Mouse (Mus musculus) MEL (cell line): ENCODE data around the gene Rps5.

Experiments used
- CHD1 ChIP-seq: IDR thresholded peaks from 2 replicates; pipeline ENCODE4 v1.6.1; 2012; ENCODE audit warnings: low read depth, mild to moderate bottlenecking, inconsistent platforms, low read length, improper control_type of control experiment
- CTCF ChIP-seq, 3 experiments: IDR thresholded peaks in 2 of 3; conservative IDR thresholded peaks in 1 of 3; 2 replicates each; pipeline ENCODE4 v1.5.1; 2011 to 2012; ENCODE audit warnings: low read length in 3 of 3, low read depth in 2 of 3, mild to moderate bottlenecking in 2 of 3, improper control_type of control experiment in 1 of 3, inconsistent platforms in 1 of 3, mixed read lengths in 1 of 3, moderate library complexity in 1 of 3; ENCODE audit not compliant: control insufficient read depth in 1 of 3, insufficient read depth in 1 of 3, poor library complexity in 1 of 3, severe bottlenecking in 1 of 3
- E2F4 ChIP-seq: IDR thresholded peaks from 2 replicates; pipeline ENCODE4 v1.6.1; 2011; ENCODE audit warnings: low read depth, low read length, improper control_type of control experiment, borderline replicate concordance
- EP300 ChIP-seq, 2 experiments: IDR thresholded peaks; 2 replicates each; pipeline ENCODE4 v1.6.1; 2011; ENCODE audit warnings: improper control_type of control experiment in 2 of 2, low read length in 2 of 2, low read depth in 1 of 2, mild to moderate bottlenecking in 1 of 2
- GATA1 ChIP-seq: IDR thresholded peaks from 2 replicates; pipeline ENCODE4 v1.6.1; 2011; ENCODE audit warnings: low read depth, low read length, improper control_type of control experiment
- MEF2A ChIP-seq: IDR thresholded peaks from 2 replicates; pipeline ENCODE4 v1.6.1; 2014; ENCODE audit warnings: low read depth, mild to moderate bottlenecking, inconsistent platforms, low read length, improper control_type of control experiment; ENCODE audit not compliant: poor library complexity, insufficient replicate concordance, severe bottlenecking; ENCODE audit errors: extremely low read depth
- MXI1 ChIP-seq: IDR thresholded peaks from 2 replicates; pipeline ENCODE4 v1.6.1; 2011; ENCODE audit warnings: mild to moderate bottlenecking, low read depth, low read length, improper control_type of control experiment
- POLR2A ChIP-seq, 2 experiments: IDR thresholded peaks; 2 replicates each; pipeline ENCODE4 v1.6.1; 2011 to 2012; ENCODE audit warnings: low read length in 2 of 2, mild to moderate bottlenecking in 2 of 2, control low read depth in 1 of 2, improper control_type of control experiment in 1 of 2, low read depth in 1 of 2, moderate library complexity in 1 of 2; ENCODE audit not compliant: control insufficient read depth in 1 of 2, insufficient read depth in 1 of 2, poor library complexity in 1 of 2
- POLR2AphosphoS5 ChIP-seq: IDR thresholded peaks from 2 replicates; pipeline ENCODE4 v1.6.1; 2012; ENCODE audit warnings: low read depth, borderline replicate concordance, mild to moderate bottlenecking, inconsistent platforms, low read length, moderate library complexity, mixed read lengths
- RAD21 ChIP-seq: IDR thresholded peaks from 2 replicates; pipeline ENCODE4 v1.6.1; 2011; ENCODE audit warnings: mild to moderate bottlenecking, low read depth, low read length, improper control_type of control experiment
- RCOR1 ChIP-seq: IDR thresholded peaks from 2 replicates; pipeline ENCODE4 v1.6.1; 2012; ENCODE audit warnings: low read depth, mild to moderate bottlenecking, inconsistent platforms, low read length, improper control_type of control experiment
- ZMIZ1 ChIP-seq: IDR thresholded peaks from 2 replicates; pipeline ENCODE4 v1.6.1; 2012; ENCODE audit warnings: low read depth, mild to moderate bottlenecking, inconsistent platforms, low read length, improper control_type of control experiment, moderate library complexity
- ZNF384 ChIP-seq: IDR thresholded peaks from 2 replicates; pipeline ENCODE4 v1.6.1; 2012; ENCODE audit warnings: low read depth, mild to moderate bottlenecking, inconsistent platforms, low read length, improper control_type of control experiment

GRCm38 (mm10) chr7:12910181-12910668 lies 11.9 kb upstream of the Rps5 start:
- TF ChIP-seq CTCF (IDR thresholded peaks at IDR 0.05 in 2 of 3, conservative IDR thresholded peaks at IDR 0.05 in 1 of 3; ENCODE audit: control insufficient read depth in 1 of 3, insufficient read depth in 1 of 3, low read depth in 2 of 3, low read length in 3 of 3, poor library complexity in 1 of 3, severe bottlenecking in 1 of 3) (no peak), ZNF384 (no peak; the same call in 1 of the 2 replicates), MXI1 (no peak), GATA1 (peak; percentile 99), POLR2AphosphoS5 (no peak), ZMIZ1 (peak; percentile 78), RCOR1 (no peak), E2F4 (no peak), POLR2A (IDR thresholded peaks at IDR 0.05; ENCODE audit: control insufficient read depth in 1 of 2, insufficient read depth in 1 of 2, low read depth in 1 of 2, low read length in 2 of 2, poor library complexity in 1 of 2) (peak; percentile 17 to 90; a peak in 2 of 4 replicates), RAD21 (no peak), EP300 (IDR thresholded peaks at IDR 0.05; ENCODE audit: low read depth in 1 of 2, low read length in 2 of 2) (no peak; a peak in 1 of 4 replicates), MEF2A (0 out of 2 replicates have a peak, but pooled peaks have one; percentile 5), CHD1 (no peak)
